Mouse (Mus musculus): ENCODE data around the gene Pfn2.
"Not testable (repeated sequence)": the region's sequence is repeated elsewhere in the genome, so short reads cannot be mapped to it uniquely, and the experiment has no call there.

Pfn2 gene

GRCm38 (mm10) chr3:57847760-57848185 is at the start of gene Pfn2:
Pfn2 (minus strand) TSS chr3:57848079.
- DNase-seq: peak; percentile 92

GRCm38 (mm10) chr3:57882945-57883344 is 35.1 kb upstream of the Pfn2 start:
- DNase-seq: no peak

GRCm38 (mm10) chr3:57846912-57847759 is 743 bp downstream of the Pfn2 start:
- DNase-seq: peak; percentile 75

- no peak for DNase-seq
Observed at GRCm38 (mm10) chr3:57846662-57846911, 1.3 kb downstream of the Pfn2 start.

- peak; percentile 36 for DNase-seq
Observed at GRCm38 (mm10) chr3:57845786-57846661, 1.9 kb downstream of the Pfn2 start.

GRCm38 (mm10) chr3:57843775-57844174 is 4.1 kb downstream of the Pfn2 start:
- no peak for DNase-seq

- DNase-seq: no peak
Observed at GRCm38 (mm10) chr3:57836911-57837310, 11.0 kb downstream of the Pfn2 start.

- no peak for DNase-seq
Observed at GRCm38 (mm10) chr3:57833585-57833984, 14.3 kb downstream of the Pfn2 start.

GRCm38 (mm10) chr3:57825866-57826265 is 22.0 kb downstream of the Pfn2 start:
- DNase-seq: no peak

GRCm38 (mm10) chr3:57815447-57815846 is 32.4 kb downstream of the Pfn2 start:
- DNase-seq: no peak

- not testable (repeated sequence) for DNase-seq
Observed at GRCm38 (mm10) chr3:57795071-57795470, 52.8 kb downstream of the Pfn2 start.
